Mouse (Mus musculus) megakaryocyte, adult 5-6 weeks (primary cell): ENCODE data around the gene Lgalsl. TPM values are rescaled to one million over a fixed set of nuclear protein-coding genes. Genes with fewer than 3 reads are reported as not detected.

ENCODE experiments used
- ATAC-seq: 2 replicates; pipeline ENCODE4 v1.8.0; 2016; ENCODE audit warnings: mild to moderate bottlenecking, inconsistent platforms; ENCODE audit not compliant: poor library complexity, severe bottlenecking
- total RNA-seq, 2 experiments: library from RNA; stranded (forward) in 1 of 2; stranded (reverse) in 1 of 2; fragments of 153-499, 151-499 nt in 1 of 2; fragments of 221-1000, 200-1000 nt in 1 of 2; gene quantifications; 2 replicates each; pipeline versions ENCODE4 v1.2.3 to v1.2.4; 2015 to 2017

Gene Lgalsl
- total RNA-seq, 2 experiments from 2014 or later: 1.4 to 3.6 TPM

- ATAC-seq: no peak
Observed at GRCm38 (mm10) chr11:20784776-20785175, 46.1 kb downstream of the Lgalsl start.

- ATAC-seq: no peak
Observed at GRCm38 (mm10) chr11:20783467-20783866, 47.4 kb downstream of the Lgalsl start.

- no peak for ATAC-seq
Observed at GRCm38 (mm10) chr11:20782620-20783019, 48.2 kb downstream of the Lgalsl start.

- ATAC-seq: no peak
Observed at GRCm38 (mm10) chr11:20780312-20780711, 50.5 kb downstream of the Lgalsl start.

GRCm38 (mm10) chr11:20778861-20779563, 51.8 kb downstream of the Lgalsl start:
- ATAC-seq: peak; percentile 77

GRCm38 (mm10) chr11:20778298-20778697, 52.6 kb downstream of the Lgalsl start:
- 0 out of 2 replicates have a peak, but pooled peaks have one; percentile 43 for ATAC-seq

GRCm38 (mm10) chr11:20776668-20777067, 54.2 kb downstream of the Lgalsl start:
- no peak for ATAC-seq

Other genes starting within 250 kb of the Lgalsl start
- 68.2 and 74.4 TPM in 2 replicates for gene Aftph, start 89.5 kb downstream of the Lgalsl start, total RNA-seq (2015)
- gene Aftph, start 89.5 kb downstream of the Lgalsl start, total RNA-seq (2017): 61.9 and 67.4 TPM in 2 replicates